Mouse (Mus musculus): ENCODE measurements around the gene Farp2. TPM values are rescaled to one million over a fixed set of nuclear protein-coding genes. Genes with fewer than 3 reads are reported as not detected.
A peak's percentile ranks its signal among the peaks of the same experiment; 100 is the strongest.
"Not testable (repeated sequence)": the region's sequence is repeated elsewhere in the genome, so short reads cannot be mapped to it uniquely, and the experiment has no call there.

Farp2 gene
- polyA plus RNA-seq (2016; fragmentation: Nextera tagmentation; extraction: Ambion mirVana), result 4.1 and 4.6 TPM in 2 replicates

- Histone ChIP-seq H3K36me3 (peaks cover 27% of the 10 kb centered on the region), H3K4me3 (peak within 1 kb of the TSS; percentile 89), H3K27me3 (ENCODE audit: insufficient read depth, poor library complexity, severe bottlenecking) (no peaks in the 10 kb centered on the region), H3K4me1 (peaks cover 21% of the 10 kb centered on the region), H3K27ac (peak within 1 kb of the TSS; percentile 93), H3K9me3 (no peaks in the 10 kb centered on the region)
- DNase-seq (ENCODE audit: low spot score), result peak; percentile 98
- WGBS, result under 1% methylated on average over 71 of the region's 71 CpGs
Observed at GRCm38 (mm10) chr1:93511585-93512350, at the start of gene Farp2. Farp2 (plus strand) TSS chr1:93512079.

DNA sequence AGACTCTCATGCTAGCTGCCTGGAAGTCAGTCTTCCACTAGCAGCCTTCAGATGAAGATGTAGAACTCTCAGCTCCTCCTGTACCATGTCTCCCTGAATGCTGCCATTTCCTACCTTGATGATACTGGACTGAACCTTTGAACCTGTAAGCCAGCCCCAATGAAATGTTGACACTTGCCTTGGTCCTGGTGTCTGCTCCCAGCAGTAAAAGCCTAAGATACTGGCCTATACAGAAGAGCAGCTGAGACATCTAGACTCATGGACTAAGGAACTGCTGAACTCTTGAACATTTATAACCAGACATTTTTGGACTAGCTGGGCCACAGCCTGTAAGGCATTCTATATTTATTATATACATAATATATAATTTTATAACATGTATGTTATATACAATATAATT is 46.8 kb upstream of the Farp2 start:
- Histone ChIP-seq H3K4me1 (0 out of 2 replicates have a peak, but pooled peaks cover 14% of the 10 kb centered on the region), H3K36me3 (peaks cover 17% of the 10 kb centered on the region), H3K9me3 (no peaks in the 10 kb centered on the region), H3K27me3 (ENCODE audit: insufficient read depth, poor library complexity, severe bottlenecking) (no peaks in the 10 kb centered on the region), H3K4me3 (no peak overlapping the region), H3K27ac (no peak overlapping the region)
- DNase-seq (ENCODE audit: low spot score), result no peak

GRCm38 (mm10) chr1:93465746-93466145 is 46.1 kb upstream of the Farp2 start:
- no peak for DNase-seq (ENCODE audit: low spot score)
- H3K4me1 ChIP-seq, result 0 out of 2 replicates have a peak, but pooled peaks cover 14% of the 10 kb centered on the region
- H3K4me3 ChIP-seq, result no peak overlapping the region
- H3K27me3 ChIP-seq (ENCODE audit: insufficient read depth, poor library complexity, severe bottlenecking), result no peaks in the 10 kb centered on the region
- no peak overlapping the region for H3K27ac ChIP-seq
- no peaks in the 10 kb centered on the region for H3K9me3 ChIP-seq
- H3K36me3 ChIP-seq, result peaks cover 17% of the 10 kb centered on the region

- H3K4me1 ChIP-seq, result 0 out of 2 replicates have a peak, but pooled peaks cover 14% of the 10 kb centered on the region
- H3K4me3 ChIP-seq, result no peak overlapping the region
- H3K36me3 ChIP-seq, result peaks cover 7% of the 10 kb centered on the region
- no peak overlapping the region for H3K27ac ChIP-seq
- no peaks in the 10 kb centered on the region for H3K9me3 ChIP-seq
- no peak for DNase-seq (ENCODE audit: low spot score)
- WGBS, result 77% methylated on average over 4 of the region's 4 CpGs
- H3K27me3 ChIP-seq (ENCODE audit: insufficient read depth, poor library complexity, severe bottlenecking), result no peaks in the 10 kb centered on the region
Observed at GRCm38 (mm10) chr1:93468626-93469025, 43.3 kb upstream of the Farp2 start.

GRCm38 (mm10) chr1:93475694-93476093 is 36.2 kb upstream of the Farp2 start:
- WGBS, result 91% methylated on average over 3 of the region's 3 CpGs
- Histone ChIP-seq H3K36me3 (peaks cover 6% of the 10 kb centered on the region; the same call in 1 of the 2 replicates), H3K4me3 (no peak overlapping the region), H3K27me3 (ENCODE audit: insufficient read depth, poor library complexity, severe bottlenecking) (no peaks in the 10 kb centered on the region), H3K9me3 (no peaks in the 10 kb centered on the region), H3K4me1 (peaks cover 14% of the 10 kb centered on the region), H3K27ac (no peak overlapping the region)
- DNase-seq (ENCODE audit: low spot score), result no peak

DNA sequence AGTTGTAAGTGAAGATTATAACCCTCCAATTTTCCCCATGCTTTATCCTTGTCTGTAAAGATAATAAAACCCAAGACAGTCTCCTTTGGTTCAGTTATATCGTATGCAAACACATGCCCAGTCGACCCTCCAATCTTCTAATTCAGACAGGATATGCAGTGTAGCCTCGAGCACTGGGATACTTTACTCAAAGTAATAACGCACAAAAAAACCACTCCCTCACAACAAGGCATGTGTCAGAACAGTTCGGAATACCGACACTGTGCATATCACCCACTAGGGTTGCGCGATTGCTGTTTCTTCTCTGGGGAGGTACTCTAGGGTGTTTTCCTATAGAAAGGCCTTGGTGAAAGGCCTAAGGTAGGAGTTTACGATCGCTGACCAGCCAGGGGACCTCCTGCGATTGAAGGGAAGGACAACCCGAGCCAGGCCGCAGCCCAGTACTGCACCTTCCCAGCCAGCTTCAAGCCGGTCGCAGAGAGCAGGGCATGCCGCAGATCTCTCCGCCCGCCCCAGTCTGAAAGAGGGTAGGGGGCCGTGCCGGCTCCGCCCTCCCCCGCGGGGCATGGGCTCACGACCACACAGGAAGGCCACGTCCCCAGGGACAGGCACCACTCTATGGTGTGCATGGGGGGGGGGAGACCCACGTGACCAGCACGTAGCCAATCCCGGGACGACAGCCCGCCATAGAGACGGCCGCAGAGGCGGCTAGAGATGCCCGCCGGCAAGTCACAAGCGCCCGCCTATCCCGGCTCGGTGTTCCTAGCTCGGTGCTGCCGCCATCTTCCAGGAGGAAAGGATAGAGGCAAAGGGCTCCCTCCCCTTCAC is 33.9 kb upstream of the Farp2 start:
- Histone ChIP-seq H3K36me3 (peaks cover 6% of the 10 kb centered on the region; the same call in 1 of the 2 replicates), H3K4me3 (peak overlapping the region; percentile 94), H3K27me3 (ENCODE audit: insufficient read depth, poor library complexity, severe bottlenecking) (no peaks in the 10 kb centered on the region), H3K4me1 (peaks cover 19% of the 10 kb centered on the region), H3K27ac (peak overlapping the region; percentile 97), H3K9me3 (no peaks in the 10 kb centered on the region)
- WGBS, result under 1% methylated on average over 41 of the region's 41 CpGs
- DNase-seq (ENCODE audit: low spot score), result peak; percentile 99

DNA sequence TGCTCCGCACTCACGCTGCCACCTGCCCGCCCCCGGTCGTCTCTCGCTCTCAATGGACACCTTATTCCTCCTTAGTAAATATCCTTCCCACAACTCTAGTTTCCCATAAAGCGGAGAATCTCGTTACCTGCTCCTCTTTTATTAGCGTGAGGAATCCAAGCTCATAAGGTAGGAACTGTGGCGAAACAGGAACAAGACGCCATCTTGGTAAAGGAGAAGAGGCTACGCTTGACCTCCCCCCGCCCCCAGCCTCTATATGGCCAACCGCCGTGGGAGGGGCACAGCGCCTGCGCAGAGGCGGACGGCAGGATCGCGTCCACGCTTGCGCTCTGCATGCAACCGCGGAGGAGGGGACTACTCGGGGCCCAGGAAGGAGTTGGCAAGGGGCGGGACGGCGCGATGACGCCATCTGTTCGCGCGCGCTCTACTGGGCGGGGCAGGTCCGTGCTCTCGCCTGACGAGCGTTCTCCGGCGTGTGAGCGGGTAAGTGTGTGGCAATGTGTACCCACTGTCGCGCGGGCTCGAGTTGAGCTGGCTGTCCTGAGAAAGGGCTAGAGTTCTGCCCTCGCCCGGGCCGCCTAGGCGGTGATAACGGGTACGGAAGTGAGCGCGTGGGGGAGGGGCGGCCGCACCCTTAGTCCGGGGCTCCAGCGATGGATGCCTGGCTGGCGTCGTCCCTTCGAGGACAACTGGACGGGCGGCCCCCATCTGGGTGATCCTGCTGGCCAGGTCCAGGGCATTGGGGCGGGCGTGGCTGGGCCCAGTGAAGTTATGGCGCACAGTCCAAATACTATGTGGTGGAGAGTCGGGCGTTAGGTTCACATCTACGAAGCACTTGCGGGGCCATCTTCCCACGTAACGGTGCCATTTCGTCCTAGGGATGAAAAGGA is 33.0 kb upstream of the Farp2 start, which contains the start of gene Hdlbp:
Gene Hdlbp, minus strand, starts transcription at position 230 of the 890 bp plus-strand sequence.
- WGBS, result under 1% methylated on average over 74 of the region's 74 CpGs
- peak; percentile 99 for DNase-seq (ENCODE audit: low spot score)

GRCm38 (mm10) chr1:93479476-93480083 is 32.3 kb upstream of the Farp2 start:
- 5% methylated on average over 23 of the region's 23 CpGs for WGBS
- peak overlapping the region; percentile 97 for H3K27ac ChIP-seq
- peak; percentile 82 for DNase-seq (ENCODE audit: low spot score)
- H3K27me3 ChIP-seq (ENCODE audit: insufficient read depth, poor library complexity, severe bottlenecking), result no peaks in the 10 kb centered on the region
- H3K9me3 ChIP-seq, result no peaks in the 10 kb centered on the region
- peaks cover 19% of the 10 kb centered on the region for H3K4me1 ChIP-seq
- H3K4me3 ChIP-seq, result peak overlapping the region; percentile 94
- peaks cover under 1% of the 10 kb centered on the region; the same call in 1 of the 2 replicates for H3K36me3 ChIP-seq

More for the DNA sequence above, 33.0 kb upstream of the Farp2 start, which contains the start of gene Hdlbp:
- H3K9me3 ChIP-seq, result no peaks in the 10 kb centered on the region
- no peaks in the 10 kb centered on the region for H3K27me3 ChIP-seq (ENCODE audit: insufficient read depth, poor library complexity, severe bottlenecking)
- H3K4me3 ChIP-seq, result peak within 1 kb of the TSS; percentile 94
- H3K4me1 ChIP-seq, result peaks cover 19% of the 10 kb centered on the region
- peaks cover 6% of the 10 kb centered on the region; the same call in 1 of the 2 replicates for H3K36me3 ChIP-seq
- H3K27ac ChIP-seq, result peak within 1 kb of the TSS; percentile 97

DNA sequence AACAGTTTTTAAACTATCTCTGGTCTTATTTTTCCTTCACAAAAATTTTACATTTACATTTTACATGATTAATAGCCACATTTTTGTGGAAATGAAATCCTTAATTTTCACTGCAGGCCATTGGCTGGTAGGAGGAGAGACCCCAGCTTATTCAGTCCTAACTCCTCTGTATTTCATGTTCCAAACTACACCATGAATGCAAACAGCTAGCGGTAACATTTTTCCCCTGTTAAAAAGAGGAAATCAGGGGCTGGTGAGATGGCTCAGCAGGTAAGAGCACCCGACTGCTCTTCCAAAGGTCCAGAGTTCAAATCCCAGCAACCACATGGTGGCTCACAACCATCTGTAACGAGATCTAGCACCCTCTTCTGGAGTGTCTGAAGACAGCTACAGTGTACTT is 25.6 kb upstream of the Farp2 start:
- 89% methylated on average over 3 of the region's 3 CpGs for WGBS
- H3K4me1 ChIP-seq; DNase-seq (ENCODE audit: low spot score); H3K9me3 ChIP-seq; H3K27ac ChIP-seq; H3K4me3 ChIP-seq; H3K27me3 ChIP-seq (ENCODE audit: insufficient read depth, poor library complexity, severe bottlenecking): not testable (repeated sequence)
- peaks cover 12% of the 10 kb centered on the region; the same call in 1 of the 2 replicates for H3K36me3 ChIP-seq

DNA sequence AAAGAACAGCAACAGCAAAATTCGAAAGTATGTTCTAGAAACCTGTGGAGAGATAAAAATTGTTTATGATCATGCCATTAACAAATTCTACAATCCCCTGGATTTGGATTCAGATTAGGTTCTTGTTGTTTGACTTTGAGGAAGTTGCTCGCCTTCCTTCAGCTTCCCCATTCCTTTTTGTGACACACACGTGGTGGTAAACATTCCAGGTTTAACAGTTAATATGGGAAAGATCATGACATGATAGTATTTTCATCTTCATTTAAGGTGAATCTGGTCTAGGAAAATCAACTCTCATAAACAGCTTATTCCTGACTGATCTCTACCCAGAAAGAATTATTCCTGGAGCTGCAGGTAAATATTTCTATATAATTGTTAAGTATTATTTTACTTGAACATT is 16.6 kb upstream of the Farp2 start:
- DNase-seq (ENCODE audit: low spot score), result no peak
- Histone ChIP-seq H3K36me3 (peaks cover 80% of the 10 kb centered on the region), H3K4me1 (no peaks in the 10 kb centered on the region), H3K9me3 (no peaks in the 10 kb centered on the region), H3K4me3 (no peak overlapping the region), H3K27me3 (ENCODE audit: insufficient read depth, poor library complexity, severe bottlenecking) (no peaks in the 10 kb centered on the region), H3K27ac (no peak overlapping the region)
- WGBS, result 86% methylated on average over 3 of the region's 3 CpGs

DNA sequence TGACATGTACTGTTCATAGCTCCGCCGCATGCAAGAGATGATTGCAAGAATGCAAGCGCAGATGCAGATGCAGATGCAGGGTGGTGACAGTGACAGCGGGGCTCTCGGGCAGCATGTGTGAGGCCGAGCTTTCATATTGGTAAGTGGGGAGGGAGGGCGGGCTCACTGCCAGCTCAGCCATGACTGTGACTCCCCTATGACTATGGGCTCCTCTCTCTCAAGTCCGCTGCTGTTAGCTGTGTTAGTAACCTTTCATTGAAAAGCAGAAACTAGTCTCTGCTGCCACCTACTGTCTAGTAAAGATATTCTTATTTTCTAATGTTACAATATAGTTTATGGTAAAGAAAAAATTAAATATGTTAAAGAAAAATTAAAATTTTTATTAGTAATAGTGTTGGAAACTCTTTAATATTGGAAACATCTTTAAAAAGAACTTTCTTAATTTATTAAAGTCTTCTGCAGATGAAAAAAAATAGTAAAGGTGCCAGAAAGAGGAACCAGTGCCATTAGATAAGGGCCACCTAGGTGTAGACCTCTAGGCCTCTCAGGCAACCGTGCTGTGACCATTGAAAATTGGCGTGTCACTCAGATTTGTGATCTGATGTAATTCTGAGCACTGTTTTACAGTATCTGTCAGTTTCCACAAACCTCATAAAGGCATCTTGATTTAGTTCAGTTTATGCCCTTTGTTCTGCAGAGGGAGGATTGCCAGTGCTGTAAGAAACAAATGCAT is 4.8 kb upstream of the Farp2 start:
- peaks cover 69% of the 10 kb centered on the region for H3K36me3 ChIP-seq
- no peak for DNase-seq (ENCODE audit: low spot score)

More for the DNA sequence above, 4.8 kb upstream of the Farp2 start:
- WGBS, result 56% methylated on average over 10 of the region's 10 CpGs
- Histone ChIP-seq H3K4me1 (peaks cover 12% of the 10 kb centered on the region), H3K27me3 (ENCODE audit: insufficient read depth, poor library complexity, severe bottlenecking) (no peaks in the 10 kb centered on the region), H3K4me3 (no peak overlapping the region), H3K9me3 (no peaks in the 10 kb centered on the region), H3K27ac (no peak overlapping the region)
